Mouse (Mus musculus): Measurements from ENCODE around the gene Aff2.

Gene Aff2

GRCm38 (mm10) chrX:69360238-69361054 lies at the start of gene Aff2:
TSS of gene Aff2 (plus strand) at chrX:69360294.
- DNase-seq (ENCODE audit: low spot score in 2 of 2): peak; percentile 18 to 60

- DNase-seq (ENCODE audit: low spot score in 2 of 2): no peak
These were observed 22.8 kb upstream of the Aff2 start for GRCm38 (mm10) chrX:69337296-69337695.

- no peak for DNase-seq (ENCODE audit: low spot score in 2 of 2)
These were observed 4.5 kb upstream of the Aff2 start for GRCm38 (mm10) chrX:69355621-69356020.

- no peak for DNase-seq (ENCODE audit: low spot score in 2 of 2)
These were observed 734 bp upstream of the Aff2 start for GRCm38 (mm10) chrX:69359360-69359759.

GRCm38 (mm10) chrX:69359885-69360237 lies 233 bp upstream of the Aff2 start:
- no peak for DNase-seq (ENCODE audit: low spot score in 2 of 2)

GRCm38 (mm10) chrX:69361055-69361558 lies 1.0 kb downstream of the Aff2 start:
- DNase-seq (ENCODE audit: low spot score in 2 of 2): no peak

GRCm38 (mm10) chrX:69364198-69364597 lies 4.1 kb downstream of the Aff2 start:
- DNase-seq (ENCODE audit: low spot score in 2 of 2): no peak

GRCm38 (mm10) chrX:69373341-69373740 lies 13.2 kb downstream of the Aff2 start:
- DNase-seq (ENCODE audit: low spot score in 2 of 2): no peak

- no peak for DNase-seq (ENCODE audit: low spot score in 2 of 2)
These were observed 29.6 kb downstream of the Aff2 start for GRCm38 (mm10) chrX:69389738-69390137.

GRCm38 (mm10) chrX:69415043-69415442 lies 54.9 kb downstream of the Aff2 start:
- DNase-seq (ENCODE audit: low spot score in 2 of 2): no peak

- no peak for DNase-seq (ENCODE audit: low spot score in 2 of 2)
These were observed 78.3 kb downstream of the Aff2 start for GRCm38 (mm10) chrX:69438422-69438821.

GRCm38 (mm10) chrX:69441937-69442336 lies 81.8 kb downstream of the Aff2 start:
- no peak for DNase-seq (ENCODE audit: low spot score in 2 of 2)

GRCm38 (mm10) chrX:69460896-69461295 lies 100.8 kb downstream of the Aff2 start:
- DNase-seq (ENCODE audit: low spot score in 2 of 2): no peak

GRCm38 (mm10) chrX:69502061-69502460 lies 142.0 kb downstream of the Aff2 start:
- DNase-seq (ENCODE audit: low spot score in 2 of 2): no peak

- no peak for DNase-seq (ENCODE audit: low spot score in 2 of 2)
These were observed 158.0 kb downstream of the Aff2 start for GRCm38 (mm10) chrX:69518040-69518575.

GRCm38 (mm10) chrX:69540811-69541210 lies 180.7 kb downstream of the Aff2 start:
- DNase-seq (ENCODE audit: low spot score in 2 of 2): no peak

GRCm38 (mm10) chrX:69579903-69580459 lies 219.9 kb downstream of the Aff2 start:
- DNase-seq (ENCODE audit: low spot score in 2 of 2): no peak

- DNase-seq (ENCODE audit: low spot score in 2 of 2): no peak
These were observed 248.7 kb downstream of the Aff2 start for GRCm38 (mm10) chrX:69608793-69609192.

- no peak for DNase-seq (ENCODE audit: low spot score in 2 of 2)
These were observed 302.9 kb downstream of the Aff2 start for GRCm38 (mm10) chrX:69663038-69663437.

GRCm38 (mm10) chrX:69666145-69666677 lies 306.1 kb downstream of the Aff2 start:
- no peak for DNase-seq (ENCODE audit: low spot score in 2 of 2)

GRCm38 (mm10) chrX:69675691-69676090 lies 315.6 kb downstream of the Aff2 start:
- DNase-seq (ENCODE audit: low spot score in 2 of 2): no peak

GRCm38 (mm10) chrX:69698840-69699239 lies 338.7 kb downstream of the Aff2 start:
- no peak for DNase-seq (ENCODE audit: low spot score in 2 of 2)

GRCm38 (mm10) chrX:69738972-69739371 lies 378.9 kb downstream of the Aff2 start:
- DNase-seq (ENCODE audit: low spot score in 2 of 2): no peak
